Mouse (Mus musculus) liver, embryonic 13.5 days (tissue): Measurements from ENCODE around the gene Gm39653. TPM values are rescaled to one million over a fixed set of nuclear protein-coding genes. Genes with fewer than 3 reads are reported as not detected.

Source experiments
- ATAC-seq: fragments of 200-750 bp; cut with Nextera tagmentation; 2 replicates; pipeline ENCODE4 v1.8.0; 2017; ENCODE audit warnings: low read depth, mild to moderate bottlenecking, moderate number of reproducible peaks, moderate library complexity
- DNase-seq: peaks from one replicate; pipeline ENCODE4 v3.0.0; 2022
- H3K27ac ChIP-seq: fragments of 300-500 bp; sonication (generic); 2 replicates; pipeline ENCODE4 v1.5.1; 2015; ENCODE audit warnings: moderate library complexity, mild to moderate bottlenecking, inconsistent platforms
- H3K27me3 ChIP-seq: fragments of 300-500 bp; sonication (generic); 2 replicates; pipeline ENCODE4 v1.6.1; 2015; ENCODE audit warnings: mild to moderate bottlenecking, inconsistent platforms
- H3K36me3 ChIP-seq: fragments of 300-500 bp; sonication (generic); 2 replicates; pipeline ENCODE4 v1.6.1; 2015; ENCODE audit warnings: mild to moderate bottlenecking, inconsistent platforms
- H3K4me1 ChIP-seq: fragments of 300-500 bp; sonication (generic); replicated peaks from 2 replicates; pipeline ENCODE4 v1.6.1; 2015; ENCODE audit warnings: inconsistent platforms
- H3K4me2 ChIP-seq: fragments of 300-500 bp; sonication (generic); 2 replicates; pipeline ENCODE4 v1.6.1; 2015; ENCODE audit warnings: inconsistent platforms, mild to moderate bottlenecking, moderate library complexity
- H3K4me3 ChIP-seq: fragments of 300-500 bp; sonication (generic); replicated peaks from 2 replicates; pipeline ENCODE4 v1.5.1; 2015; ENCODE audit warnings: mild to moderate bottlenecking, inconsistent platforms
- H3K9ac ChIP-seq: fragments of 300-500 bp; sonication (generic); 2 replicates; pipeline ENCODE4 v1.6.1; 2015; ENCODE audit warnings: mild to moderate bottlenecking, inconsistent platforms
- H3K9me3 ChIP-seq: fragments of 300-500 bp; sonication (generic); replicated peaks from 2 replicates; pipeline ENCODE4 v1.6.1; 2016; ENCODE audit warnings: inconsistent platforms
- WGBS: fragments of 180-500 bp; shearing (Covaris S2); methylation state at CpG from one replicate; pipeline ENCODE4 v1.1.7; 2015; ENCODE audit not compliant: insufficient replicate concordance; 5-methylcytosine and 5-hydroxymethylcytosine counted together
- polyA plus RNA-seq: library from polyadenylated mRNA; unstranded; fragments of >200 nt; fragmentation: Nextera tagmentation; extraction: Ambion mirVana; gene quantifications from 2 replicates; pipeline ENCODE4 v1.2.1, GENCODE M21; 2015

The Gm39653 gene
- polyA plus RNA-seq = not detected in 2 replicates

GRCm38 (mm10) chr1:63615668-63616067 lies at the start of gene Gm39653:
Gene Gm39653 (plus strand): TSS chr1:63615968.
- Histone ChIP-seq H3K4me3 (no peak within 1 kb of the TSS), H3K9ac (no peak within 1 kb of the TSS), H3K27me3 (0 out of 2 replicates have a peak, but pooled peaks cover 3% of the 10 kb centered on the region), H3K27ac (no peak within 1 kb of the TSS), H3K36me3 (no peaks in the 10 kb centered on the region), H3K9me3 (no peaks in the 10 kb centered on the region), H3K4me1 (no peaks in the 10 kb centered on the region), H3K4me2 (no peak within 1 kb of the TSS)
- no peak for ATAC-seq
- WGBS = 54% methylated on average over 3 of the region's 3 CpGs
- no peak for DNase-seq

- 39% methylated on average over 7 of the region's 7 CpGs for WGBS
- no peak overlapping the region for H3K27ac ChIP-seq
- no peaks in the 10 kb centered on the region for H3K9me3 ChIP-seq
Observed at GRCm38 (mm10) chr1:63566501-63566900, 49.3 kb upstream of the Gm39653 start.

GRCm38 (mm10) chr1:63567031-63567430 lies 48.7 kb upstream of the Gm39653 start:
- no peak for ATAC-seq
- H3K4me3 ChIP-seq = no peak overlapping the region
- no peaks in the 10 kb centered on the region for H3K9me3 ChIP-seq
- DNase-seq = no peak
- H3K9ac ChIP-seq = no peak overlapping the region
- WGBS = 36% methylated on average over 4 of the region's 4 CpGs
- no peak overlapping the region for H3K4me2 ChIP-seq
- no peaks in the 10 kb centered on the region for H3K4me1 ChIP-seq
- no peak overlapping the region for H3K27ac ChIP-seq
- H3K36me3 ChIP-seq = no peaks in the 10 kb centered on the region
- no peaks in the 10 kb centered on the region for H3K27me3 ChIP-seq

More at GRCm38 (mm10) chr1:63566501-63566900, 49.3 kb upstream of the Gm39653 start:
- ATAC-seq (no peak), DNase-seq (no peak)
- H3K4me1 ChIP-seq = no peaks in the 10 kb centered on the region
- no peak overlapping the region for H3K4me3 ChIP-seq
- no peaks in the 10 kb centered on the region for H3K27me3 ChIP-seq
- H3K36me3 ChIP-seq = no peaks in the 10 kb centered on the region
- H3K4me2 ChIP-seq = no peak overlapping the region
- H3K9ac ChIP-seq = no peak overlapping the region

GRCm38 (mm10) chr1:63572229-63572628 lies 43.5 kb upstream of the Gm39653 start:
- H3K4me1 ChIP-seq = no peaks in the 10 kb centered on the region
- no peak overlapping the region for H3K4me2 ChIP-seq
- H3K27me3 ChIP-seq = no peaks in the 10 kb centered on the region
- H3K4me3 ChIP-seq = no peak overlapping the region
- DNase-seq (no peak), ATAC-seq (no peak)
- H3K36me3 ChIP-seq = no peaks in the 10 kb centered on the region
- WGBS = 66% methylated on average over 7 of the region's 7 CpGs
- no peaks in the 10 kb centered on the region for H3K9me3 ChIP-seq
- no peak overlapping the region for H3K27ac ChIP-seq
- H3K9ac ChIP-seq = no peak overlapping the region

GRCm38 (mm10) chr1:63573432-63573831 lies 42.3 kb upstream of the Gm39653 start:
- 65% methylated on average over 6 of the region's 6 CpGs for WGBS
- Histone ChIP-seq H3K4me2 (no peak overlapping the region), H3K36me3 (no peaks in the 10 kb centered on the region), H3K4me1 (no peaks in the 10 kb centered on the region), H3K9ac (no peak overlapping the region), H3K27ac (no peak overlapping the region), H3K9me3 (no peaks in the 10 kb centered on the region), H3K4me3 (no peak overlapping the region), H3K27me3 (no peaks in the 10 kb centered on the region)
- ATAC-seq (no peak), DNase-seq (no peak)

- Histone ChIP-seq H3K4me3 (no peak overlapping the region), H3K4me2 (no peak overlapping the region), H3K27ac (no peak overlapping the region), H3K9ac (no peak overlapping the region), H3K9me3 (no peaks in the 10 kb centered on the region), H3K36me3 (no peaks in the 10 kb centered on the region), H3K4me1 (no peaks in the 10 kb centered on the region), H3K27me3 (no peaks in the 10 kb centered on the region)
- no peak for DNase-seq
- 66% methylated on average over 12 of the region's 12 CpGs for WGBS
- ATAC-seq = no peak
Observed at GRCm38 (mm10) chr1:63573864-63574611, 41.7 kb upstream of the Gm39653 start.

- H3K9ac ChIP-seq = no peak overlapping the region
- no peak overlapping the region for H3K27ac ChIP-seq
- H3K36me3 ChIP-seq = no peaks in the 10 kb centered on the region
- WGBS = 61% methylated on average over 5 of the region's 5 CpGs
- DNase-seq (no peak), ATAC-seq (no peak)
- no peak overlapping the region for H3K4me3 ChIP-seq
- H3K27me3 ChIP-seq = no peaks in the 10 kb centered on the region
- no peaks in the 10 kb centered on the region for H3K4me1 ChIP-seq
- no peaks in the 10 kb centered on the region for H3K9me3 ChIP-seq
- no peak overlapping the region for H3K4me2 ChIP-seq
Observed at GRCm38 (mm10) chr1:63576803-63577202, 39.0 kb upstream of the Gm39653 start.

GRCm38 (mm10) chr1:63579153-63579552 lies 36.6 kb upstream of the Gm39653 start:
- Histone ChIP-seq H3K36me3 (no peaks in the 10 kb centered on the region), H3K4me1 (no peaks in the 10 kb centered on the region), H3K4me3 (no peak overlapping the region), H3K27ac (no peak overlapping the region), H3K9me3 (no peaks in the 10 kb centered on the region), H3K9ac (no peak overlapping the region), H3K4me2 (no peak overlapping the region), H3K27me3 (no peaks in the 10 kb centered on the region)
- DNase-seq (no peak), ATAC-seq (no peak)
- WGBS = 71% methylated on average over 8 of the region's 8 CpGs

GRCm38 (mm10) chr1:63586869-63587268 lies 28.9 kb upstream of the Gm39653 start:
- H3K27ac ChIP-seq = no peak overlapping the region
- H3K4me1 ChIP-seq = no peaks in the 10 kb centered on the region
- DNase-seq = no peak
- no peak overlapping the region for H3K9ac ChIP-seq
- no peaks in the 10 kb centered on the region for H3K27me3 ChIP-seq
- H3K9me3 ChIP-seq = no peaks in the 10 kb centered on the region
- H3K36me3 ChIP-seq = no peaks in the 10 kb centered on the region
- 60% methylated on average over 7 of the region's 7 CpGs for WGBS
- H3K4me3 ChIP-seq = no peak overlapping the region
- ATAC-seq = no peak
- no peak overlapping the region for H3K4me2 ChIP-seq

- ATAC-seq = no peak
- 34% methylated on average over 3 of the region's 3 CpGs for WGBS
- Histone ChIP-seq H3K27me3 (no peaks in the 10 kb centered on the region), H3K9ac (no peak overlapping the region), H3K4me3 (no peak overlapping the region), H3K4me2 (no peak overlapping the region), H3K27ac (no peak overlapping the region), H3K36me3 (no peaks in the 10 kb centered on the region), H3K9me3 (no peaks in the 10 kb centered on the region), H3K4me1 (no peaks in the 10 kb centered on the region)
- no peak for DNase-seq
Observed at GRCm38 (mm10) chr1:63603870-63604500, 11.8 kb upstream of the Gm39653 start.

GRCm38 (mm10) chr1:63609613-63610012 lies 6.2 kb upstream of the Gm39653 start:
- WGBS = 74% methylated on average over 4 of the region's 4 CpGs
- no peaks in the 10 kb centered on the region for H3K9me3 ChIP-seq
- no peak overlapping the region for H3K4me3 ChIP-seq
- H3K36me3 ChIP-seq = no peaks in the 10 kb centered on the region
- no peaks in the 10 kb centered on the region for H3K4me1 ChIP-seq
- ATAC-seq = no peak
- no peak overlapping the region for H3K9ac ChIP-seq
- no peak overlapping the region for H3K27ac ChIP-seq
- no peak for DNase-seq
- 0 out of 2 replicates have a peak, but pooled peaks cover 3% of the 10 kb centered on the region for H3K27me3 ChIP-seq
- no peak overlapping the region for H3K4me2 ChIP-seq

GRCm38 (mm10) chr1:63614594-63614993 lies 1.2 kb upstream of the Gm39653 start:
- 1% methylated on average over 11 of the region's 11 CpGs for WGBS
- ATAC-seq (no peak), DNase-seq (no peak)
- Histone ChIP-seq H3K9ac (no peak overlapping the region), H3K4me3 (no peak overlapping the region), H3K4me2 (no peak overlapping the region), H3K4me1 (no peaks in the 10 kb centered on the region), H3K9me3 (no peaks in the 10 kb centered on the region), H3K27me3 (0 out of 2 replicates have a peak, but pooled peaks cover 3% of the 10 kb centered on the region), H3K36me3 (no peaks in the 10 kb centered on the region), H3K27ac (no peak overlapping the region)
